Mouse (Mus musculus): Measurements from ENCODE around the gene Abhd4.
A peak's percentile ranks its signal among the peaks of the same experiment; 100 is the strongest.
"Not testable (repeated sequence)": the region's sequence is repeated elsewhere in the genome, so short reads cannot be mapped to it uniquely, and the experiment has no call there.

The Abhd4 gene

DNA sequence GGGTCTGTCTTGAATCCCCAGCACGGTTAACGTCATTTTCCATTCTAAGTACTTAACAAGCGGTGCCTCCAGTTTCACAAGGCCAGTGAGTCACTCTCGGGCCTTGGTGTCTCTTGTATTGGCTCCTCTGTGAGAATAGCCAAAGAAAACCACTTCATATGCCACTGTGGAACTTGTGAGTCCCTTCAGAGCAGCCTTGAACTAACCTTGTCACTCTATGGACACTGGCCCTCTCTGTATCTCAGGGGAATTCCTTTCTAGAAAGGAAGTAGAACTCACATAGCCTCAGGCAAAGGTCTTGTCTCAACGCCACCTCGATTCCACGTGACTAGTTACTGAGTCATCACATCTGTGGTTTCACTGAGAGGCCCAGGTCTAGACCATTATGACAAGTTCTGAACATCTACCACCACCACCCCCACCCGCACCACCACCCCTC, 31.7 kb upstream of the Abhd4 start:
- DNase-seq (ENCODE audit: low spot score in 2 of 2): no peak

DNA sequence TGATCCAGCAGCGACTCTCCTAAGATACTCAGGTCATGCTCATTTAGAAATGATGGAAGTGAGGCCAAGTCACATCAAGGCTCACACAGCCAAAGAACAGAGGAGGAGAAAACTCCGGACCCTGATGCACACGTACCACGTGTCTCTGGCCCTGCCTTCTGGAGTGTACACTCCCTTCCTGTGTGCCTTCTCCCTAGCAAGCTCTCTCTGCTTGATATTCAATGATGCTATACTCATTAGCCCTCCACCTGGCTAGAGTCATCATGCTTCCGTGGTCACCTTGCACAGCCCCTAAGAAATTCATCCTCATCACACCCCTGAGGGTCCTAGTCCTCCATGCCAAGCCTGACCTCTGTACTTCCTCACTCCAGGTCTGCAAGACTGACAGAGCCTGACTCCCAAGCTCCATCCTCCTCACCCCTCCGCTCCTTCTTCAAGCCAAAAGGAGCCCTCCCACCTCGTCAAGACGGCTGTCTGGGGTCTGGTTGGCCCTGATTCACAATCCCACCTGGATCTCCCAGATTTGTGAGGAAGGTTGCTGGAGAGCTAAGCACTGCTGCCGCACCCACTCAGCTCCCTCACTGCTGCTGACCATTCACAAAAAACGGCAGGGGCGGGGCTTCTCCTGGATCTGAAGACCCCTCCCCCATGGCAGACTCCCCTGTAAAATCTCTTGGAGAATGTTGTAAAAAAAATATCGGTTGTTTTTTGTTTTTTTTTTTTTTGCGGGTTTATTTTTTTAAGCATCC, 30.5 kb upstream of the Abhd4 start:
- DNase-seq (ENCODE audit: low spot score in 2 of 2): no peak

DNA sequence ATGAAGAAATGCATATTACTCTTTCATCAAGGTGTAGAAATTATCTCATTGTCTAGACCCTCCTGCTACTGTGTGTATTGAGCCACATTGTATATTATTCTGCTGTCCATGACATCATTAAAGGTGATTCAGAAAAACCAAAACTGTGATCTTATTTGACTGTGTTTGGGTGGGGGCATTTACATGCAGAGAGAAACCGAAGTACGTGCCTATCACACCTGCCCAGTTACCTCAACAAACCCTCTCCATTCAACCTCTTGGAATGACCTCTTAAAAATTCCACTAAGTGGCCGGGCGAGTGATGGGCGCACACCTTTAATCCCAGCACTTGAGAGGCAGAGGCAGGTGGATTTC, 29.9 kb upstream of the Abhd4 start:
- no peak for DNase-seq (ENCODE audit: low spot score in 2 of 2)

- no peak for DNase-seq (ENCODE audit: low spot score in 2 of 2)
Measured at GRCm38 (mm10) chr14:54224484-54225467, 29.2 kb upstream of the Abhd4 start.

GRCm38 (mm10) chr14:54225725-54226124, 28.3 kb upstream of the Abhd4 start:
- no peak for DNase-seq (ENCODE audit: low spot score in 2 of 2)

GRCm38 (mm10) chr14:54226911-54227811, 26.8 kb upstream of the Abhd4 start:
- DNase-seq (ENCODE audit: low spot score in 2 of 2): no peak

GRCm38 (mm10) chr14:54227911-54228451, 26.0 kb upstream of the Abhd4 start:
- peak; percentile 63 to 69 for DNase-seq (ENCODE audit: low spot score in 2 of 2)

GRCm38 (mm10) chr14:54228501-54228900, 25.5 kb upstream of the Abhd4 start:
- DNase-seq (ENCODE audit: low spot score in 2 of 2): no peak

DNA sequence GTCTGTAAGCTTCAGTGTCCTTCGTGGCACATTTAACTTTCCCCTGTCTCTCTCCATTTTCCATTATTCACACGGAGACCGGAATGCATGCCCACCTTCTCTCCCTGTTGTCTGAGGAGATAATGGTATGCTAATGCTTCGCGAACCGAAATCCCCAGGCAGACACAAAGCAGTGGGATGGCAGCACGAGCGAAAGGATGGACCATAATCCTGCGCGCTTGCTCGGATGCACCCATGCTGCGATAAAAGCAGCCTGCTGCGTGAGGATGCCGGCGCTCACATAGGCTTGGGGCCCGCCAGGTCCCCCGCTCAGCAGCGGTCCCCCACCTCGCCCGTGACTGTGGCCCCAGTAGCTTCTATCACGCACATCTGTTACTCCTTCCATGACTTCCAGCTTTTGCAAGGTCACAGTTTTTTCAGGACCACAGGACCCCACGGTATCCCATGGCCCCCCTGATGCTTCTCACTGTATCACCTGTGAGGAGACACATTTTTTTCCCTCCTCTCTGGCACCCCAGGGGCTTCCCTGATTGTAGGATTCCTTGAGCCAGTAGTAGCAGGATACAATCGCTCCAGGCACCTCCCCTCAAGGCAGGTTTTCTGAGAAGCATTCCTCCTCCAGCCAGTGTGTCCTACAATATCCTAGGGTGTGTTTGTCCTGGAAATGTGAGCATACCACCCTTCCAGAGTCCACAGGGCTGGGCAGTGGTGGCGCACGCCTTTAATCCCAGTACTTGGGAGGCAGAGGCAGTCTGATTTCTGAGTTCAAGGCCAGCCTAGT, 24.9 kb upstream of the Abhd4 start:
- no peak for DNase-seq (ENCODE audit: low spot score in 2 of 2)

DNA sequence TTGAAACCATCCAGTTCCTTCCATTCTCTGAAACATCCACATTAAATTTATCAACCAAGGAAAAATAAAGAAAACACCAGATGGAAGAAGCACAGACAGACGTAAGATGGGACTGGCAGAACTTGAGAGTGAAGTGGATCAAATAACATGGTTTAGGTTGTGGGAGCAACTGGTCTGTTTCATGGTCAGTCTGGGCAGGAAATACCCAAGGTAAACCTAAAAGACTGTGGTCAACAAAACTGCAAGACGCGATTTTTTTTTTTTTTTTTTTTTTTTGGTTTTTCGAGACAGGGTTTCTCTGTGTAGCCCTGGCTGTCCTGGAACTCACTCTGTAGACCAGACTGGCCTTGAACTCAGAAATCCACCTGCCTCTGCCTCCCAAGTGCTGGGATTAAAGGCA, 24.1 kb upstream of the Abhd4 start:
- not testable (repeated sequence) for DNase-seq (ENCODE audit: low spot score in 2 of 2)

- DNase-seq (ENCODE audit: low spot score in 2 of 2): no peak
Measured at GRCm38 (mm10) chr14:54230638-54231150, 23.3 kb upstream of the Abhd4 start.

- no peak for DNase-seq (ENCODE audit: low spot score in 2 of 2)
Measured at GRCm38 (mm10) chr14:54231176-54231956, 22.6 kb upstream of the Abhd4 start.

- DNase-seq (ENCODE audit: low spot score in 2 of 2): no peak
Measured at GRCm38 (mm10) chr14:54232143-54232542, 21.8 kb upstream of the Abhd4 start.

DNA sequence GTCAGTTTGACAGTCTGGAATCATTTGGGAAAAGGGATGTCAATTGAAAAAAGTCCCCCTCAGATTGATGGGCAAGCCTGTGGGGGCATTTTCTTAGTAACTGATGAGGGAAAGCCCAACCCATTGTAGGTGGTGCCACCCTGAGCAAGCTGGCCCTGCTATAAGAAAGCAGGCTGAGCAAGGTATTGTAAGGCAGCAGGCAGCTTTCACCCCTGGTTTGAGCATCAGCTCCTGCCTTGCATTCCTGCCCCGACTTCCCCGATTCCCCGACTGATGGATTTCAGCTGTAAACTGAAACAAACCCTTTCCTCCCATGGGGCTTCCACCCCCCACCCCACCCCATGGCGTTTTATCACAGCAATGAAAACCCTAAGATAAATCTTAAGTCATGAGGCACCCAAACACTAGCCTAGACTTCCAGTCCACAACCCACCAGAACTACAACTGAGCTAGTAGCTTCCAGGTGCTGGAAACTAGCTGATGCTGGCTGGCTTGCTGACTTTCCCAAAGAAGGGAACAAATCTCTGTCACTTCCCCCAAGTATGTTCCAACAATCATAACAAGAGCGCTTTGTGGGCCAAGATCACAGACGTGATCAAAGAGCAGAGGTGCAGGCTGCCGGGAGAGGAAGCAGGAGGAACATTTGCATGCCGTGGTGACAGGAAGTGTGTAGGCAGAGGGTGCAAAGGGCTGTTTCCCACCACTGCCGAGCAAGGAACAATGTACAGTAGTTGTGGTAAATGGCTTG, 21.0 kb upstream of the Abhd4 start:
- DNase-seq (ENCODE audit: low spot score in 2 of 2): no peak

DNA sequence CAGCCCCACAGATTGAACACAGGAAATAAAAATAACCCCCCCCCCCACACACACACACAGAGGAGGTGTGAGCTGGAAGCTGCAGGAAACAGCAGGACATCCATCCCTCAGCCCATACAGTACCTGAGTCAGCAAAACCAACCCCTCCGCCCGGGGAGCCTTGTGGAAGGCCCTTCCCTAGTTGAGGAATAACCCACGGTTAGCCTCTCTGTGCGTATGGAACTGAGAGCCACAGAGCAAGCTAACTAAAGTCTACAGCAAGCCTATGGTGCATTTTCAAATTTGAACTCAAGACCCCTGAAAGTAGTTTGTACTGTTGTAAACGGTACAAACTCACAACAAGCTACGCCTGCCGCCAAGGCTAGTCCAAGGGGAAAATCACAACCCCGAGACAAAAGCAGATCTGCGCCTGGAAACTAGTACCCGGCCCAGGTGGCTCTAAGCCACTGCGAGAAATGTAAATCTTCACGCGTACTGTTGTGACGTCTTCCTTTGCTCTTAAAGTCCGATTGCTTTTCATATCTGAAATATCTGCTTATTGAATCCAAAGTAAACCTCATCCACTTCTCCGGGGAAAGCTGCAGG, 20.3 kb upstream of the Abhd4 start:
- DNase-seq (ENCODE audit: low spot score in 2 of 2): no peak

DNA sequence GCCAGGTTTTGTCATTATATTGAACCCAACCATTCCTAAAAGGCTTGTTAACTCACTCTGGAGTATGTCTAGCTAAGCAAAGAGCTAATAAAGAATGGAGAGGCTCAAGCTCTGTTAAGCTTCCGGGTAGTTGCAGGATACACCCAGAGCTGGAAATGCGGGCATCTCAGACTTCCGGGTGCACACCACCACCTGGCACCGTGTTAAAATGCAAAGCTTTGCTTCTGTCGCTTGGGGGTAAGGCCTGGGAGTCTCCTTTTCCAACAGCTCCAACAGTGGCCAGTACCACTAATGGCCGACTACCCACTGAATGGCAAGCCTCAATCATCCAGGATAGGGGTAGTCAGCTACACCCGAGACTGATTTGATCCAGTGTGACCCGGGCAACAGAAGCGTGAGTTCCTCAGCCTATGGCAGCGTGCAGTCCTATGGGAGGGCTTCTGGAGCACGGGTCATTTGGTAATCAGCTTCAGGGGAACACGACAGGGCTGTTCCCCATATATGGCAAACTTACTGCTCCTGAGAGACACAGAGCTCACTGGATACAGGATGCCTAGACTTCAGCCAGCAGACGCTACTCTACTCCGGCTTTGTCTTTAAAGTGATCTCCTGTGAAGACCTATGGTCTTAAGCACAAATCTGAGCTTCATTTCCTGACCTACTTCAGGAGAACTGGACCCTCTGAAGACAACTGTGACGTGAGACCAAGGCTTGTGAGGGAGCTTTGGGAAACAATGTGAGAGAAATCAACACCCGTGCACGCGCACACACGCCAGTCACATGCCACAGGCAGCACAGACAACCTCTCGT, 19.6 kb upstream of the Abhd4 start:
- no peak for DNase-seq (ENCODE audit: low spot score in 2 of 2)

GRCm38 (mm10) chr14:54235825-54236540, 18.0 kb upstream of the Abhd4 start:
- no peak for DNase-seq (ENCODE audit: low spot score in 2 of 2)
